In the genomic region with DNA sequence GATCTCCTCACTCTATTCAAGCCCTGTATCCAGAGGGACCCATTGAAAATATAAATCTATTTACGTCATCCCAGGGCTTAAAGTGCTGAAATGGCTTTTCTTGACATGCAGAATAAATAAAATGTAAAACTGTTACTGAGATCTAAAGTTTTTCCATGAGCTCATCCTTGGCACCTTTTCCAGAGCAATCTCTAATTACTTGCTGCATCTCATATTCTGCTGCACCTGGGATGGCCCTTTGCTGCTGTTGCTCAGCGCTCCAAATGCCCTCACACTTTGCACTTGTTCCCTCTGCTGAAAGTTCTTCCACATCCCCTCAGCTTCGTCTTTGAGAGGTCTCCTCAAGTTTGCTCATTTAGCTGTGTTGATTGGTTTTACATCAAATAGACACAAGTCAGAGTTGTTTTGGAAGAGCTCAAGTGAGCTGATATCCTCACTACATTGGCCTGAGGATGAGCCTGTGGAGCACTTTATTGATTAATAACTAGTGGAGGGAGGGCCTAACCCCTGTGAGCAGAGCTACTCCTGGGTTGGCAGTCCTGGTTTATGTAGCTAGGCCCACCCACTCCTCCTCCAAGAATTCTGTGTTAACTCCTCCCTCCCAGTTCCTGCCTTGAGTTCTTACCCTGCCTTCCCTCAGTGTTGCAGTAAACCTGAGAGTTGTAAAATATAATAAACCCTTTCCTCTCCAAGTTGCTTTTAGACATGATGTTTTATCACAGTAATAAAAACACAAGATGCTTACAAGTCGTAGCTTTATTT, we compare ENCODE assay signal across 21 mouse cellular contexts.
"Had no signal": no experiment of that assay in that cellular context is flagged by ENCODE, and none has a peak within 500 bp of the region (broad histone marks: within the 10 kb centered on the region; RNA-seq: fewer than 3 reads in every experiment).

No protein-coding gene starts in this region.

- H3K4me2 ChIP-seq: limb, embryonic 12.5 days; liver, embryonic 11.5 days; lung, embryonic 15.5 days; midbrain, embryonic 13.5 days; neural tube, embryonic 13.5 days had no signal

- H3K9me3 ChIP-seq: limb, embryonic 12.5 days; lung, embryonic 15.5 days; midbrain, embryonic 10.5 days; midbrain, embryonic 13.5 days; neural tube, embryonic 13.5 days had no signal

- DNase-seq: kidney, adult 2 months; kidney, postnatal 36 days; layer of hippocampus, postnatal 36 days; liver, postnatal 0 days; lung, postnatal 10 days; lung, postnatal 36 days; retina, postnatal 1 day; right cerebral cortex, postnatal 25 days; thymus, postnatal 25 days had no signal

- H3K4me1 ChIP-seq: limb, embryonic 12.5 days; lung, embryonic 15.5 days; megakaryocyte, embryonic 14.5 days; midbrain, embryonic 10.5 days; midbrain, embryonic 13.5 days; neural tube, embryonic 13.5 days had no signal

- H3K27ac ChIP-seq: kidney, postnatal 0 days; left cerebral cortex, adult 2 months; limb, embryonic 12.5 days; liver, embryonic 14.5 days; lung, embryonic 15.5 days; midbrain, embryonic 10.5 days; midbrain, embryonic 13.5 days; neural tube, embryonic 13.5 days had no signal

- H3K27me3 ChIP-seq: limb, embryonic 12.5 days; lung, embryonic 15.5 days; megakaryocyte, embryonic 14.5 days; midbrain, embryonic 13.5 days; neural tube, embryonic 13.5 days had no signal

- H3K36me3 ChIP-seq: limb, embryonic 12.5 days; lung, embryonic 15.5 days; midbrain, embryonic 10.5 days; midbrain, embryonic 13.5 days; neural tube, embryonic 13.5 days had no signal

- H3K9ac ChIP-seq: limb, embryonic 12.5 days; liver, embryonic 14.5 days; liver, postnatal 0 days; lung, embryonic 15.5 days; midbrain, embryonic 13.5 days; neural tube, embryonic 13.5 days had no signal

- ATAC-seq: liver, postnatal 0 days; midbrain, embryonic 13.5 days; midbrain, embryonic 16.5 days had no signal

- H3K4me3 ChIP-seq: left cerebral cortex, adult 2 months; limb, embryonic 12.5 days; lung, embryonic 15.5 days; megakaryocyte, embryonic 14.5 days; midbrain, embryonic 10.5 days; midbrain, embryonic 13.5 days; myocyte; neural tube, embryonic 13.5 days had no signal
